Comparison of ENCODE assay signal across 13 mouse cellular contexts in the genomic region with DNA sequence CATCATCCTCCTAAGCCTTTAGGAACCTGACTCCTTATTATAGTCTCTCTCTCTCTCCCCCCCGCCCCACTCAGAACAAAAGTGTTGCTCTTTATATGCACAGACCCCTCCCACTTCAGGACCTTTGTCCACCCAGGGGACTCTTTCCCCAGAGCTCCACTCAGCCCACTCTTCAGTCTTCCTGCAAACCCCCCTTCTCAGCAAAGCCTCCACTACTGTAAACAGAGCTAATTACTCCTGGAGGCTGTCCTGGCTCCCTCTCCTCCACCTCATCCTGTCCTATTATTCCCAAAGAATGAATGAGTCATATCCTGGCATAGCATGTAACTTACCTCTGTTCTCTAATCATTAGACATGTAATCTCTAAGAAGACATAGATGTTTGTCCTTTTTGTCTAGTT.
DNase-seq lines count a peak whose midpoint lies in the region; ATAC-seq and TF ChIP-seq lines count a peak whose summit lies in the region.
"Had no signal": no experiment of that assay in that cellular context is flagged by ENCODE, and none has a peak within 500 bp of the region (broad histone marks: within the 10 kb centered on the region; RNA-seq: fewer than 3 reads in every experiment).

No protein-coding gene starts in this region.

- H3K9ac ChIP-seq in embryonic facial prominence, embryonic 11.5 days (replicated peaks; ENCODE audit: low read length), result no peak overlapping the region
- no peak overlapping the region for H3K9ac ChIP-seq in lung, embryonic 14.5 days
- no peak overlapping the region for H3K9ac ChIP-seq in forebrain, embryonic 15.5 days (replicated peaks)
- H3K9ac ChIP-seq: neural tube, embryonic 12.5 days had no signal

- no peaks in the 10 kb centered on the region for H3K9me3 ChIP-seq in embryonic facial prominence, embryonic 11.5 days (replicated peaks; ENCODE audit: control insufficient read depth, low read length)
- no peaks in the 10 kb centered on the region for H3K9me3 ChIP-seq in embryonic facial prominence, embryonic 10.5 days
- no peaks in the 10 kb centered on the region for H3K9me3 ChIP-seq in lung, embryonic 14.5 days (ENCODE audit: low read depth, low read length)
- H3K9me3 ChIP-seq in forebrain, embryonic 15.5 days, result no peaks in the 10 kb centered on the region
- H3K9me3 ChIP-seq: neural tube, embryonic 12.5 days had no signal

- WGBS in embryonic facial prominence, embryonic 11.5 days, result 62% methylated on average over 1 of the region's 1 CpGs
- 58% methylated on average over 1 of the region's 1 CpGs for WGBS in embryonic facial prominence, embryonic 10.5 days
- 69% methylated on average over 1 of the region's 1 CpGs for WGBS in lung, embryonic 14.5 days
- WGBS in lung, adult 2 months, result 41% methylated on average over 1 of the region's 1 CpGs
- WGBS in forebrain, embryonic 15.5 days, result 6% methylated on average over 1 of the region's 1 CpGs

- no peak for TF ChIP-seq POLR2A in lung, adult 2 months (IDR thresholded peaks at IDR 0.05; ENCODE audit: borderline replicate concordance, extremely low read depth, low read depth, low read length)

- no peak for TF ChIP-seq CTCF in lung, embryonic 14.5 days (IDR thresholded peaks at IDR 0.05; ENCODE audit: low read depth)
- no peak for TF ChIP-seq CTCF in lung, adult 2 months (IDR thresholded peaks at IDR 0.05; ENCODE audit: insufficient read depth, low read length)

- H3K36me3 ChIP-seq in embryonic facial prominence, embryonic 11.5 days (replicated peaks; ENCODE audit: control insufficient read depth, insufficient read depth, low read depth, low read length), result no peaks in the 10 kb centered on the region
- H3K36me3 ChIP-seq in embryonic facial prominence, embryonic 10.5 days (replicated peaks), result no peaks in the 10 kb centered on the region
- no peaks in the 10 kb centered on the region for H3K36me3 ChIP-seq in lung, embryonic 14.5 days (ENCODE audit: insufficient read depth)
- H3K36me3 ChIP-seq in forebrain, embryonic 15.5 days, result no peaks in the 10 kb centered on the region
- H3K36me3 ChIP-seq: neural tube, embryonic 12.5 days had no signal

- H3K4me1 ChIP-seq in embryonic facial prominence, embryonic 11.5 days (ENCODE audit: control insufficient read depth, insufficient read depth, low read length), result no peaks in the 10 kb centered on the region
- peaks cover 17% of the 10 kb centered on the region for H3K4me1 ChIP-seq in embryonic facial prominence, embryonic 10.5 days
- no peaks in the 10 kb centered on the region for H3K4me1 ChIP-seq in lung, embryonic 14.5 days (ENCODE audit: insufficient read depth)
- H3K4me1 ChIP-seq in lung, adult 2 months (ENCODE audit: control insufficient read depth, insufficient read depth, low read length), result no peaks in the 10 kb centered on the region; the same call in 1 of the 2 replicates
- peaks cover 5% of the 10 kb centered on the region; the same call in 1 of the 2 replicates for H3K4me1 ChIP-seq in forebrain, embryonic 15.5 days
- H3K4me1 ChIP-seq: neural tube, embryonic 12.5 days had no signal

- no peak for ATAC-seq in embryonic facial prominence, embryonic 11.5 days (replicated peaks; ENCODE audit: insufficient number of reproducible peaks, low FRiP score, low TSS enrichment, low read depth)
- peak; percentile 64; the same call in 1 of the 2 replicates for ATAC-seq in lung, embryonic 14.5 days (ENCODE audit: insufficient read depth)
- ATAC-seq in forebrain, embryonic 15.5 days (replicated peaks), result no peak
- ATAC-seq: inflammation-experienced regulatory T-cells, adult 6 months had no signal

- no peak overlapping the region for H3K27ac ChIP-seq in embryonic facial prominence, embryonic 11.5 days (replicated peaks; ENCODE audit: low read depth, low read length)
- H3K27ac ChIP-seq in embryonic facial prominence, embryonic 10.5 days (replicated peaks), result no peak overlapping the region
- no peak overlapping the region for H3K27ac ChIP-seq in lung, embryonic 14.5 days (ENCODE audit: low read depth)
- H3K27ac ChIP-seq in forebrain, embryonic 15.5 days (replicated peaks), result 0 out of 2 replicates have a peak overlapping the region, but pooled peaks have one; percentile 9
- H3K27ac ChIP-seq: neural tube, embryonic 12.5 days had no signal

- no peak overlapping the region for H3K4me2 ChIP-seq in embryonic facial prominence, embryonic 11.5 days (ENCODE audit: low read depth, low read length)
- H3K4me2 ChIP-seq in lung, embryonic 14.5 days, result no peak overlapping the region
- no peak overlapping the region for H3K4me2 ChIP-seq in forebrain, embryonic 15.5 days (replicated peaks)
- H3K4me2 ChIP-seq: neural tube, embryonic 12.5 days had no signal

- H3K27me3 ChIP-seq in embryonic facial prominence, embryonic 11.5 days (ENCODE audit: control insufficient read depth, insufficient read depth, low read length), result no peaks in the 10 kb centered on the region
- H3K27me3 ChIP-seq in embryonic facial prominence, embryonic 10.5 days (replicated peaks; ENCODE audit: low read depth, poor library complexity, severe bottlenecking), result no peaks in the 10 kb centered on the region
- no peaks in the 10 kb centered on the region for H3K27me3 ChIP-seq in lung, embryonic 14.5 days (ENCODE audit: insufficient read depth, low read length)
- H3K27me3 ChIP-seq in forebrain, embryonic 15.5 days, result no peaks in the 10 kb centered on the region
- H3K27me3 ChIP-seq: neural tube, embryonic 12.5 days had no signal

- peak; percentile 18 for DNase-seq in embryonic facial prominence, embryonic 11.5 days (ENCODE audit: low spot score)
- no peak for DNase-seq in embryonic facial prominence, embryonic 10.5 days (ENCODE audit: low spot score)
- DNase-seq in lung, embryonic 14.5 days, result peak; percentile 52
- no peak for DNase-seq in lung, adult 2 months
- peak; percentile 38 to 60 for DNase-seq in lung, postnatal 4 days
- no peak for DNase-seq in frontal cortex, postnatal 14 days (ENCODE audit: low spot score in 2 of 2)
- no peak for DNase-seq in c-Kit-positive CD71-positive TER-119-positive erythroid progenitor cells, embryonic 14.5 days (ENCODE audit: low spot score)
- DNase-seq: layer of hippocampus, postnatal 36 days; right cerebral cortex, adult 18-20 months had no signal

- no peak overlapping the region for H3K4me3 ChIP-seq in embryonic facial prominence, embryonic 11.5 days (ENCODE audit: low read depth, low read length)
- H3K4me3 ChIP-seq in embryonic facial prominence, embryonic 10.5 days, result no peak overlapping the region
- H3K4me3 ChIP-seq in lung, embryonic 14.5 days (ENCODE audit: low read depth, low read length), result no peak overlapping the region
- H3K4me3 ChIP-seq in lung, adult 2 months (replicated peaks; ENCODE audit: extremely low read depth, low read depth, low read length), result no peak overlapping the region
- H3K4me3 ChIP-seq in forebrain, embryonic 15.5 days, result no peak overlapping the region
- H3K4me3 ChIP-seq: megakaryocyte, embryonic 14.5 days; neural tube, embryonic 12.5 days had no signal

Comparison
In these comparisons a context has a peak if more than half of its experiments do, and no peak if none do; other contexts are left out.
1. DNase-seq: peak in embryonic facial prominence, embryonic 11.5 days (single experiment), lung, embryonic 14.5 days (single experiment) and lung, postnatal 4 days (2 of 2); none in embryonic facial prominence, embryonic 10.5 days (single experiment), lung, adult 2 months (single experiment), frontal cortex, postnatal 14 days (0 of 2) and c-Kit-positive CD71-positive TER-119-positive erythroid progenitor cells, embryonic 14.5 days (single experiment).